Mouse (Mus musculus): ENCODE data around the gene Wasf2.
"Not testable (repeated sequence)": the region's sequence is repeated elsewhere in the genome, so short reads cannot be mapped to it uniquely, and the experiment has no call there.

The Wasf2 gene

GRCm38 (mm10) chr4:133096671-133097070 is 33.6 kb upstream of the Wasf2 start:
- in situ Hi-C loops (cut with MseI, MboI), result not testable (repeated sequence)

GRCm38 (mm10) chr4:133101751-133102150 is 28.6 kb upstream of the Wasf2 start:
- in situ Hi-C loops (cut with MseI, MboI), result no loop called here

GRCm38 (mm10) chr4:133103525-133104193 is 26.6 kb upstream of the Wasf2 start:
- in situ Hi-C loops (cut with MseI, MboI), result no loop called here

GRCm38 (mm10) chr4:133104194-133104569 is 26.1 kb upstream of the Wasf2 start:
- in situ Hi-C loops (cut with MseI, MboI), result no loop called here

- in situ Hi-C loops (cut with MseI, MboI), result no loop called here
Measured at GRCm38 (mm10) chr4:133106691-133107090, 23.6 kb upstream of the Wasf2 start.

- in situ Hi-C loops (cut with MseI, MboI), result no loop called here
Measured at GRCm38 (mm10) chr4:133107788-133108281, 22.5 kb upstream of the Wasf2 start.

- in situ Hi-C loops (cut with MseI, MboI), result no loop called here
Measured at GRCm38 (mm10) chr4:133108481-133109334, 21.6 kb upstream of the Wasf2 start.

- in situ Hi-C loops (cut with MseI, MboI), result no loop called here
Measured at GRCm38 (mm10) chr4:133109335-133109801, 20.9 kb upstream of the Wasf2 start.

GRCm38 (mm10) chr4:133112175-133112838 is 18.0 kb upstream of the Wasf2 start:
- in situ Hi-C loops (cut with MseI, MboI), result no loop called here

- in situ Hi-C loops (cut with MseI, MboI), result no loop called here
Measured at GRCm38 (mm10) chr4:133113351-133113882, 16.9 kb upstream of the Wasf2 start.

- in situ Hi-C loops (cut with MseI, MboI), result no loop called here
Measured at GRCm38 (mm10) chr4:133114762-133115161, 15.5 kb upstream of the Wasf2 start.

GRCm38 (mm10) chr4:133115721-133116429 is 14.4 kb upstream of the Wasf2 start:
- in situ Hi-C loops (cut with MseI, MboI), result no loop called here

- in situ Hi-C loops (cut with MseI, MboI), result no loop called here
Measured at GRCm38 (mm10) chr4:133116756-133117470, 13.4 kb upstream of the Wasf2 start.

- in situ Hi-C loops (cut with MseI, MboI), result no loop called here
Measured at GRCm38 (mm10) chr4:133117556-133118411, 12.5 kb upstream of the Wasf2 start.

GRCm38 (mm10) chr4:133118775-133119375 is 11.4 kb upstream of the Wasf2 start:
- in situ Hi-C loops (cut with MseI, MboI), result no loop called here

- in situ Hi-C loops (cut with MseI, MboI), result no loop called here
Measured at GRCm38 (mm10) chr4:133119579-133119978, 10.7 kb upstream of the Wasf2 start.

- in situ Hi-C loops (cut with MseI, MboI), result no loop called here
Measured at GRCm38 (mm10) chr4:133120833-133121321, 9.4 kb upstream of the Wasf2 start.

GRCm38 (mm10) chr4:133121416-133121815 is 8.9 kb upstream of the Wasf2 start:
- in situ Hi-C loops (cut with MseI, MboI), result no loop called here

Data from mouse trophoblast stem cell (cell line).